ENCODE assay signal across 31 mouse cellular contexts in the genomic region with DNA sequence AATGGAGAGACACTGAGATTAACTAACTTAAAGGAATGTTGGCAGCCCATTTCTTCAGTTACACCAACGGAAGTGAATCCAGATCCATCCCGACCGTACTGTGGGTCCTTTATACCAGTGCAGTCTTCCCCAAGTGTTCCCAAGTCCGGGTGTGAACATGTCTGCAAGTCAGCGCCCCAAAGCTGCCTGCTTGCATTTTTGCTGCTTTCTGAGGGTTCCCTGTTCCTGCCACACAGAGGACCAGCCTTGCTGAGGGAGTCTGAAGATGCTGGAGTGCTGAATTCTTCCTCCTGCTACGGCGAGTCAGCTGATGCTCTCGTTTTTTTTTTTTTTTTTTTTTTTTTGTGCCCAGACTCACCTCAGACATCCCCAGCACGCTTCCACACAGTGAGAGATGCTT. TPM values are rescaled to one million over a fixed set of nuclear protein-coding genes. Genes with fewer than 3 reads are reported as not detected.
A peak's percentile ranks its signal among the peaks of the same experiment; 100 is the strongest.
DNase-seq lines count a peak whose midpoint lies in the region; TF ChIP-seq lines count a peak whose summit lies in the region.
"Had no signal": no experiment of that assay in that cellular context is flagged by ENCODE, and none has a peak within 500 bp of the region (broad histone marks: within the 10 kb centered on the region; RNA-seq: fewer than 3 reads in every experiment).

No protein-coding gene starts in this region.

- no peaks in the 10 kb centered on the region; the same call in 1 of the 2 replicates for H3K36me3 ChIP-seq in heart, adult 2 months (ENCODE audit: control insufficient read depth, insufficient read depth, low read length)
- H3K36me3 ChIP-seq in limb, embryonic 10.5 days, result no peaks in the 10 kb centered on the region
- H3K36me3 ChIP-seq: embryonic facial prominence, embryonic 12.5 days; hindbrain, embryonic 15.5 days had no signal

- TF ChIP-seq CTCF in heart, adult 2 months (IDR thresholded peaks at IDR 0.05), result no peak

- WGBS in heart, adult 2 months, result 64% methylated on average over 9 of the region's 9 CpGs
- WGBS in limb, embryonic 10.5 days, result 78% methylated on average over 7 of the region's 9 CpGs

- no peak overlapping the region for H3K4me3 ChIP-seq in heart, adult 2 months
- no peak overlapping the region for H3K4me3 ChIP-seq in limb, embryonic 10.5 days
- H3K4me3 ChIP-seq: embryonic facial prominence, embryonic 12.5 days; hindbrain, embryonic 15.5 days had no signal

- H3K79me2 ChIP-seq in heart, adult 2 months (replicated peaks; ENCODE audit: control insufficient read depth, insufficient read depth, low read length), result no peaks in the 10 kb centered on the region

- intact Hi-C loops in gastrocnemius, postnatal 14 days (cut with DNase I; ENCODE audit: low total_unique reads), result loop anchor here (5.0 to 10.0 kb wide), 3 partner anchors 68 to 677 kb away; partner anchors contain the start of genes Ang4, Ccnb1ip1 and Parp2
- intact Hi-C loops in heart, adult 2 months (cut with DNase I), result no loop called here
- intact Hi-C loops in heart, postnatal 25 days (cut with DNase I), result loop anchor here (5.0 kb wide), 1 partner anchor 68 kb away; no protein-coding TSS in a partner anchor

- TF ChIP-seq EP300 in heart, adult 2 months (IDR thresholded peaks at IDR 0.05; ENCODE audit: insufficient read depth, low read depth, low read length), result no peak

- H3K9me3 ChIP-seq in limb, embryonic 10.5 days (replicated peaks), result no peaks in the 10 kb centered on the region
- H3K9me3 ChIP-seq: embryonic facial prominence, embryonic 12.5 days; hindbrain, embryonic 15.5 days had no signal

- H3K4me1 ChIP-seq in heart, adult 2 months (ENCODE audit: control insufficient read depth, insufficient read depth, low read length), result peaks cover 3% of the 10 kb centered on the region; the same call in 1 of the 2 replicates
- no peaks in the 10 kb centered on the region for H3K4me1 ChIP-seq in limb, embryonic 10.5 days
- H3K4me1 ChIP-seq: embryonic facial prominence, embryonic 12.5 days had no signal

- no peak overlapping the region for H3K27ac ChIP-seq in heart, adult 2 months
- H3K27ac ChIP-seq in limb, embryonic 10.5 days, result no peak overlapping the region
- H3K27ac ChIP-seq: embryonic facial prominence, embryonic 12.5 days; hindbrain, embryonic 15.5 days had no signal

- H3K27me3 ChIP-seq in heart, adult 2 months (ENCODE audit: control insufficient read depth, insufficient read depth, low read length), result no peaks in the 10 kb centered on the region
- no peaks in the 10 kb centered on the region for H3K27me3 ChIP-seq in limb, embryonic 10.5 days (ENCODE audit: low read depth, poor library complexity, severe bottlenecking)
- H3K27me3 ChIP-seq: embryonic facial prominence, embryonic 12.5 days; hindbrain, embryonic 15.5 days; Patski had no signal

- TF ChIP-seq POLR2A in heart, adult 2 months (IDR thresholded peaks at IDR 0.05; ENCODE audit: insufficient read depth, low read depth, low read length), result no peak

- no peak overlapping the region for H3K9ac ChIP-seq in heart, adult 2 months (ENCODE audit: low read depth, low read length)
- H3K9ac ChIP-seq: embryonic facial prominence, embryonic 12.5 days; hindbrain, embryonic 15.5 days had no signal

- DNase-seq in gastrocnemius, adult 18-20 months (ENCODE audit: low spot score), result peak; percentile 26
- no peak for DNase-seq in gastrocnemius, postnatal 14 days
- peak; percentile 33 to 36 for DNase-seq in heart, adult 2 months
- no peak for DNase-seq in heart, postnatal 25 days (ENCODE audit: low spot score)
- DNase-seq in right cerebral cortex, postnatal 10 days (ENCODE audit: low spot score in 2 of 2), result peak; percentile 42 to 46
- DNase-seq in right cerebral cortex, postnatal 25 days, result no peak
- DNase-seq in limb, embryonic 10.5 days (ENCODE audit: low spot score), result no peak
- DNase-seq in adrenal gland, postnatal 14 days, result no peak
- DNase-seq: adrenal gland, postnatal 25 days; B cell, adult 2 months; cerebellum, adult 11-12 months; cerebellum, adult 9-10 months; cerebellum, postnatal 25 days had no signal

RNA-seq across cellular contexts. Expression of gene Ang, which starts 4.0 kb away (rescaled TPM):
- total RNA-seq in gastrocnemius, adult 18-20 months (2021), result 1 to 10 TPM; 3.0 to 4.1 TPM
- total RNA-seq in gastrocnemius, postnatal 14 days (2021), result 1 to 10 TPM; 3.6 to 3.8 TPM
- total RNA-seq in heart, adult 2 months (2021), result 10 to 100 TPM in 1 of 2 experiments, 1 to 10 TPM in 1; 5.6 to 10.2 TPM
- polyA plus RNA-seq in heart, adult 2 months (2012; rRNA removed), result 10.8 and 12.1 TPM in 2 replicates
- 1 to 10 TPM; 6.2 to 7.7 TPM for total RNA-seq in heart, postnatal 25 days (2021)
- 1.5 and 1.8 TPM in 2 replicates for polyA plus RNA-seq in limb, embryonic 10.5 days (2016; fragmentation: Nextera tagmentation; extraction: Ambion mirVana)
- 6.0 and 37.1 TPM in 2 replicates for total RNA-seq in adrenal gland, postnatal 14 days (2021)
- total RNA-seq: MEL had no signal

RNA-seq across cellular contexts. Expression of gene Rnase4, which starts 4.0 kb away (rescaled TPM):
- total RNA-seq in gastrocnemius, adult 18-20 months (2021), result 10 to 100 TPM; 25.0 to 30.1 TPM
- total RNA-seq in gastrocnemius, postnatal 14 days (2021), result 10 to 100 TPM; 46.5 to 51.1 TPM
- total RNA-seq in heart, adult 2 months (2021), result 10 to 100 TPM; 47.9 to 59.6 TPM
- polyA plus RNA-seq in heart, adult 2 months (2012; rRNA removed), result 90.9 and 123 TPM in 2 replicates
- total RNA-seq in heart, postnatal 25 days (2021), result 10 to 100 TPM; 50.0 to 53.8 TPM
- polyA plus RNA-seq in limb, embryonic 10.5 days (2016; fragmentation: Nextera tagmentation; extraction: Ambion mirVana), result 5.1 and 6.6 TPM in 2 replicates
- total RNA-seq in adrenal gland, postnatal 14 days (2021), result 56.5 and 131 TPM in 2 replicates
- total RNA-seq: MEL had no signal

RNA-seq across cellular contexts. Expression of gene Eddm3b, which starts 19.3 kb away (rescaled TPM):
- total RNA-seq in gastrocnemius, adult 18-20 months (2021), result not detected
- not detected for total RNA-seq in gastrocnemius, postnatal 14 days (2021)
- not detected for total RNA-seq in heart, adult 2 months (2021)
- polyA plus RNA-seq in heart, adult 2 months (2012; rRNA removed), result not detected in 2 replicates
- total RNA-seq in heart, postnatal 25 days (2021), result not detected
- polyA plus RNA-seq in limb, embryonic 10.5 days (2016; fragmentation: Nextera tagmentation; extraction: Ambion mirVana), result not detected in 2 replicates
- total RNA-seq in adrenal gland, postnatal 14 days (2021), result not detected in 2 replicates
- total RNA-seq: adrenal gland, adult 18-20 months; adrenal gland, postnatal 25 days; heart, adult 18-20 months; heart, postnatal 36 days; MEL had no signal
- polyA plus RNA-seq: activated CD4-positive, CD25-positive, alpha-beta regulatory T cell, adult 4 months; brain, embryonic 14.5 days; CD4-positive, CD25-positive, alpha-beta regulatory T cell, adult 4 months; cortical plate, adult 2 months; embryonic facial prominence, embryonic 12.5 days; forebrain, embryonic 11.5 days; forebrain, embryonic 16.5 days; frontal cortex, adult 2 months; heart, embryonic 11.5 days; heart, embryonic 16.5 days; hindbrain, embryonic 15.5 days; intestine, embryonic 16.5 days; Patski had no signal

RNA-seq across cellular contexts. Expression of gene Olfr750, which starts 20.7 kb away (rescaled TPM):
- not detected for total RNA-seq in gastrocnemius, adult 18-20 months (2021)
- not detected for total RNA-seq in gastrocnemius, postnatal 14 days (2021)
- total RNA-seq in heart, adult 2 months (2021), result not detected
- polyA plus RNA-seq in heart, adult 2 months (2012; rRNA removed), result not detected in 2 replicates
- not detected for total RNA-seq in heart, postnatal 25 days (2021)
- not detected in 2 replicates for polyA plus RNA-seq in limb, embryonic 10.5 days (2016; fragmentation: Nextera tagmentation; extraction: Ambion mirVana)
- not detected in 2 replicates for total RNA-seq in adrenal gland, postnatal 14 days (2021)
- total RNA-seq: adrenal gland, postnatal 25 days; heart, adult 18-20 months; heart, postnatal 36 days; MEL had no signal
- polyA plus RNA-seq: activated CD4-positive, CD25-positive, alpha-beta regulatory T cell, adult 4 months; brain, embryonic 14.5 days; CD4-positive, CD25-positive, alpha-beta regulatory T cell, adult 4 months; cortical plate, adult 2 months; embryonic facial prominence, embryonic 12.5 days; forebrain, embryonic 11.5 days; frontal cortex, adult 2 months; heart, embryonic 11.5 days; heart, embryonic 16.5 days; hindbrain, embryonic 11.5 days; intestine, embryonic 16.5 days; Patski had no signal

RNA-seq across cellular contexts. Expression of gene Rnase6, which starts 28.8 kb away (rescaled TPM):
- total RNA-seq in gastrocnemius, adult 18-20 months (2021), result under 1 TPM in 1 of 2 experiments, not detected in 1; 0.21 TPM
- under 1 TPM; 0.18 to 0.64 TPM for total RNA-seq in gastrocnemius, postnatal 14 days (2021)
- total RNA-seq in heart, adult 2 months (2021), result under 1 TPM; 0.25 to 0.78 TPM
- 1.9 and 3.5 TPM in 2 replicates for polyA plus RNA-seq in heart, adult 2 months (2012; rRNA removed)
- total RNA-seq in heart, postnatal 25 days (2021), result under 1 TPM in 1 of 2 experiments, not detected in 1; 0.73 TPM
- polyA plus RNA-seq in limb, embryonic 10.5 days (2016; fragmentation: Nextera tagmentation; extraction: Ambion mirVana), result 0.14 TPM in 1 of 2 replicates, not detected in the other
- total RNA-seq in adrenal gland, postnatal 14 days (2021), result 1.3 and 4.5 TPM in 2 replicates
- polyA plus RNA-seq: forebrain, embryonic 11.5 days; heart, embryonic 11.5 days; hindbrain, embryonic 11.5 days; Patski had no signal

Comparison
In these comparisons a context has a peak if more than half of its experiments do, and no peak if none do; other contexts are left out.
1. DNase-seq: peak in gastrocnemius, adult 18-20 months (single experiment), heart, adult 2 months (2 of 2) and right cerebral cortex, postnatal 10 days (2 of 2); none in gastrocnemius, postnatal 14 days (single experiment), heart, postnatal 25 days (single experiment), right cerebral cortex, postnatal 25 days (single experiment), limb, embryonic 10.5 days (single experiment) and adrenal gland, postnatal 14 days (single experiment).